Mouse (Mus musculus): Measurements from ENCODE around the gene Ccdc88a. TPM values are rescaled to one million over a fixed set of nuclear protein-coding genes. Genes with fewer than 3 reads are reported as not detected.

Ccdc88a gene
- polyA plus RNA-seq, 1 experiment from 2014 or later: 32.0 TPM

Other genes with a start within 250 kb of the Ccdc88a start
- gene Pnpt1, start 242.9 kb upstream of the Ccdc88a start, polyA plus RNA-seq (2016; fragmentation: Nextera tagmentation; extraction: Ambion mirVana): 47.7 and 48.2 TPM in 2 replicates
- 47.8 and 49.1 TPM in 2 replicates for gene Ppp4r3b, start 200.8 kb upstream of the Ccdc88a start, polyA plus RNA-seq (2016; fragmentation: Nextera tagmentation; extraction: Ambion mirVana)
- 52.7 and 53.1 TPM in 2 replicates for gene Cfap36, start 126.2 kb upstream of the Ccdc88a start, polyA plus RNA-seq (2016; fragmentation: Nextera tagmentation; extraction: Ambion mirVana)
- gene Prorsd1, start 141.4 kb downstream of the Ccdc88a start, polyA plus RNA-seq (2016; fragmentation: Nextera tagmentation; extraction: Ambion mirVana): 22.9 and 23.5 TPM in 2 replicates
- gene Mtif2, start 152.8 kb downstream of the Ccdc88a start, polyA plus RNA-seq (2016; fragmentation: Nextera tagmentation; extraction: Ambion mirVana): 39.4 and 40.8 TPM in 2 replicates
- 0.10 and 0.49 TPM in 2 replicates for gene Clhc1, start 174.3 kb downstream of the Ccdc88a start, polyA plus RNA-seq (2016; fragmentation: Nextera tagmentation; extraction: Ambion mirVana)
- 676 and 709 TPM in 2 replicates for gene Rps27a, start 174.5 kb downstream of the Ccdc88a start, polyA plus RNA-seq (2016; fragmentation: Nextera tagmentation; extraction: Ambion mirVana)

All from heart, embryonic 12.5 days (tissue).